Mouse (Mus musculus) midbrain, embryonic 12.5 days (tissue): ENCODE measurements around the gene Ydjc. TPM values are rescaled to one million over a fixed set of nuclear protein-coding genes. Genes with fewer than 3 reads are reported as not detected.

Source experiments
- ATAC-seq: fragments of 200-750 bp; cut with Nextera tagmentation; 2 replicates; pipeline ENCODE4 v1.8.0; 2017; ENCODE audit warnings: low read depth, moderate TSS enrichment, moderate library complexity; ENCODE audit not compliant: low FRiP score
- H3K27ac ChIP-seq: fragments of 300-500 bp; sonication (generic); replicated peaks from 2 replicates; pipeline ENCODE4 v1.5.1; 2016; ENCODE audit warnings: mild to moderate bottlenecking
- H3K27me3 ChIP-seq: fragments of 300-500 bp; sonication (generic); 2 replicates; pipeline ENCODE4 v1.6.1; 2016; ENCODE audit warnings: mild to moderate bottlenecking
- H3K36me3 ChIP-seq: fragments of 300-500 bp; sonication (generic); 2 replicates; pipeline ENCODE4 v1.6.1; 2016
- H3K4me1 ChIP-seq: fragments of 300-500 bp; sonication (generic); 2 replicates; pipeline ENCODE4 v1.6.1; 2016
- H3K4me2 ChIP-seq: fragments of 300-500 bp; sonication (generic); replicated peaks from 2 replicates; pipeline ENCODE4 v1.6.1; 2016; ENCODE audit warnings: mild to moderate bottlenecking, moderate library complexity
- H3K4me3 ChIP-seq: fragments of 300-500 bp; sonication (generic); 2 replicates; pipeline ENCODE4 v1.5.1; 2016; ENCODE audit warnings: mild to moderate bottlenecking
- H3K9ac ChIP-seq: fragments of 300-500 bp; sonication (generic); replicated peaks from 2 replicates; pipeline ENCODE4 v1.6.1; 2016; ENCODE audit warnings: mild to moderate bottlenecking, moderate library complexity
- H3K9me3 ChIP-seq: fragments of 300-500 bp; sonication (generic); 2 replicates; pipeline ENCODE4 v1.6.1; 2016; ENCODE audit warnings: mild to moderate bottlenecking
- WGBS: fragments of 180-500 bp; shearing (Covaris S2); methylation state at CpG from one replicate; pipeline ENCODE4 v1.1.7; 2016; 5-methylcytosine and 5-hydroxymethylcytosine counted together
- polyA plus RNA-seq: library from polyadenylated mRNA; unstranded; fragments of >200 nt; fragmentation: Nextera tagmentation; extraction: Ambion mirVana; gene quantifications from 2 replicates; pipeline ENCODE4 v1.2.1, GENCODE M21; 2016

Gene Ydjc
- polyA plus RNA-seq, 1 experiment from 2014 or later, result 9.6 TPM

- Histone ChIP-seq H3K4me1 (no peaks in the 10 kb centered on the region), H3K27me3 (no peaks in the 10 kb centered on the region), H3K27ac (no peak overlapping the region), H3K4me2 (no peak overlapping the region), H3K9ac (no peak overlapping the region), H3K36me3 (peaks cover 46% of the 10 kb centered on the region), H3K9me3 (no peaks in the 10 kb centered on the region), H3K4me3 (no peak overlapping the region)
- no peak for ATAC-seq
Observed at GRCm38 (mm10) chr16:17167179-17167578, 22.8 kb downstream of the Ydjc start.

GRCm38 (mm10) chr16:17168049-17168448 lies 23.6 kb downstream of the Ydjc start:
- no peaks in the 10 kb centered on the region for H3K4me1 ChIP-seq
- no peak for ATAC-seq
- H3K27ac ChIP-seq, result no peak overlapping the region
- H3K4me3 ChIP-seq, result no peak overlapping the region
- no peaks in the 10 kb centered on the region for H3K9me3 ChIP-seq
- no peak overlapping the region for H3K9ac ChIP-seq
- 90% methylated on average over 5 of the region's 5 CpGs for WGBS
- H3K27me3 ChIP-seq, result no peaks in the 10 kb centered on the region
- H3K36me3 ChIP-seq, result peaks cover 49% of the 10 kb centered on the region
- no peak overlapping the region for H3K4me2 ChIP-seq

- Histone ChIP-seq H3K4me1 (no peaks in the 10 kb centered on the region), H3K4me2 (no peak overlapping the region), H3K36me3 (peaks cover 59% of the 10 kb centered on the region), H3K27me3 (no peaks in the 10 kb centered on the region), H3K9me3 (no peaks in the 10 kb centered on the region), H3K4me3 (no peak overlapping the region), H3K27ac (no peak overlapping the region), H3K9ac (no peak overlapping the region)
- 90% methylated on average over 2 of the region's 2 CpGs for WGBS
- ATAC-seq, result no peak
Observed at GRCm38 (mm10) chr16:17175765-17176164, 31.3 kb downstream of the Ydjc start.

GRCm38 (mm10) chr16:17177623-17178170 lies 33.3 kb downstream of the Ydjc start:
- Histone ChIP-seq H3K36me3 (peaks cover 43% of the 10 kb centered on the region), H3K27ac (no peak overlapping the region), H3K4me2 (no peak overlapping the region), H3K27me3 (no peaks in the 10 kb centered on the region), H3K9ac (no peak overlapping the region), H3K9me3 (no peaks in the 10 kb centered on the region), H3K4me3 (no peak overlapping the region), H3K4me1 (peaks cover 3% of the 10 kb centered on the region; the same call in 1 of the 2 replicates)
- 100% methylated on average over 1 of the region's 1 CpGs for WGBS
- ATAC-seq, result no peak

- ATAC-seq, result no peak
- Histone ChIP-seq H3K4me3 (no peak overlapping the region), H3K4me2 (no peak overlapping the region), H3K27me3 (no peaks in the 10 kb centered on the region), H3K9me3 (no peaks in the 10 kb centered on the region), H3K9ac (no peak overlapping the region), H3K4me1 (peaks cover 3% of the 10 kb centered on the region; the same call in 1 of the 2 replicates), H3K27ac (no peak overlapping the region), H3K36me3 (peaks cover 26% of the 10 kb centered on the region)
- 94% methylated on average over 3 of the region's 3 CpGs for WGBS
Observed at GRCm38 (mm10) chr16:17179706-17180105, 35.3 kb downstream of the Ydjc start.

GRCm38 (mm10) chr16:17181382-17181781 lies 37.0 kb downstream of the Ydjc start:
- Histone ChIP-seq H3K27ac (no peak overlapping the region), H3K36me3 (peaks cover 24% of the 10 kb centered on the region; the same call in 1 of the 2 replicates), H3K9me3 (no peaks in the 10 kb centered on the region), H3K27me3 (no peaks in the 10 kb centered on the region), H3K4me2 (no peak overlapping the region), H3K4me1 (peaks cover 3% of the 10 kb centered on the region; the same call in 1 of the 2 replicates), H3K4me3 (no peak overlapping the region), H3K9ac (no peak overlapping the region)
- ATAC-seq, result no peak
- 91% methylated on average over 4 of the region's 4 CpGs for WGBS

- Histone ChIP-seq H3K9me3 (no peaks in the 10 kb centered on the region), H3K4me2 (no peak overlapping the region), H3K27me3 (no peaks in the 10 kb centered on the region), H3K4me3 (no peak overlapping the region), H3K36me3 (peaks cover 26% of the 10 kb centered on the region), H3K9ac (no peak overlapping the region), H3K4me1 (peaks cover 3% of the 10 kb centered on the region; the same call in 1 of the 2 replicates), H3K27ac (no peak overlapping the region)
- WGBS, result 91% methylated on average over 2 of the region's 2 CpGs
- no peak for ATAC-seq
Observed at GRCm38 (mm10) chr16:17182136-17182535, 37.7 kb downstream of the Ydjc start.

- no peaks in the 10 kb centered on the region for H3K9me3 ChIP-seq
- no peak overlapping the region for H3K4me2 ChIP-seq
- H3K4me1 ChIP-seq, result peaks cover 3% of the 10 kb centered on the region; the same call in 1 of the 2 replicates
- ATAC-seq, result no peak
- H3K27me3 ChIP-seq, result no peaks in the 10 kb centered on the region
- 94% methylated on average over 3 of the region's 3 CpGs for WGBS
- H3K27ac ChIP-seq, result no peak overlapping the region
- H3K9ac ChIP-seq, result no peak overlapping the region
- H3K4me3 ChIP-seq, result no peak overlapping the region
- H3K36me3 ChIP-seq, result peaks cover 26% of the 10 kb centered on the region
Observed at GRCm38 (mm10) chr16:17183003-17183402, 38.6 kb downstream of the Ydjc start.

- Histone ChIP-seq H3K27me3 (no peaks in the 10 kb centered on the region), H3K4me3 (no peak overlapping the region), H3K9ac (no peak overlapping the region), H3K9me3 (no peaks in the 10 kb centered on the region), H3K36me3 (peaks cover 23% of the 10 kb centered on the region), H3K27ac (no peak overlapping the region), H3K4me1 (peaks cover 3% of the 10 kb centered on the region; the same call in 1 of the 2 replicates), H3K4me2 (no peak overlapping the region)
- no peak for ATAC-seq
Observed at GRCm38 (mm10) chr16:17185475-17185874, 41.1 kb downstream of the Ydjc start.

- Histone ChIP-seq H3K9me3 (no peaks in the 10 kb centered on the region), H3K9ac (no peak overlapping the region), H3K4me1 (no peaks in the 10 kb centered on the region), H3K36me3 (peaks cover 22% of the 10 kb centered on the region), H3K4me3 (no peak overlapping the region), H3K4me2 (no peak overlapping the region), H3K27me3 (no peaks in the 10 kb centered on the region), H3K27ac (no peak overlapping the region)
- ATAC-seq, result no peak
- 98% methylated on average over 4 of the region's 4 CpGs for WGBS
Observed at GRCm38 (mm10) chr16:17193823-17194222, 49.4 kb downstream of the Ydjc start.

- H3K27me3 ChIP-seq, result no peaks in the 10 kb centered on the region
- H3K4me1 ChIP-seq, result peaks cover 15% of the 10 kb centered on the region
- peaks cover 3% of the 10 kb centered on the region; the same call in 1 of the 2 replicates for H3K36me3 ChIP-seq
- ATAC-seq, result 0 out of 2 replicates have a peak, but pooled peaks have one; percentile 4
- peak overlapping the region; percentile 88 for H3K4me2 ChIP-seq
- H3K9ac ChIP-seq, result peak overlapping the region; percentile 99
- WGBS, result 8% methylated on average over 24 of the region's 24 CpGs
- peak overlapping the region; percentile 100 for H3K4me3 ChIP-seq
- no peaks in the 10 kb centered on the region for H3K9me3 ChIP-seq
- peak overlapping the region; percentile 67 for H3K27ac ChIP-seq
Observed at GRCm38 (mm10) chr16:17200121-17200952, 55.9 kb downstream of the Ydjc start.

- peak overlapping the region; percentile 67 for H3K27ac ChIP-seq
- peak overlapping the region; percentile 99 for H3K9ac ChIP-seq
- peaks cover 15% of the 10 kb centered on the region for H3K4me1 ChIP-seq
- peak overlapping the region; percentile 100 for H3K4me3 ChIP-seq
- under 1% methylated on average over 71 of the region's 72 CpGs for WGBS
- peak overlapping the region; percentile 88 for H3K4me2 ChIP-seq
- H3K9me3 ChIP-seq, result no peaks in the 10 kb centered on the region
- 0 out of 2 replicates have a peak, but pooled peaks cover 3% of the 10 kb centered on the region for H3K36me3 ChIP-seq
- peaks cover 2% of the 10 kb centered on the region; the same call in 1 of the 2 replicates for H3K27me3 ChIP-seq
- peak; percentile 88 for ATAC-seq
Observed at GRCm38 (mm10) chr16:17200953-17201707, 56.7 kb downstream of the Ydjc start.
